Mouse (Mus musculus): ENCODE measurements around the gene Spdye4c. TPM values are rescaled to one million over a fixed set of nuclear protein-coding genes. Genes with fewer than 3 reads are reported as not detected.
A peak's percentile ranks its signal among the peaks of the same experiment; 100 is the strongest.

Gene Spdye4c
- polyA plus RNA-seq (2016; fragmentation: Nextera tagmentation; extraction: Ambion mirVana) = not detected in 2 replicates

DNA sequence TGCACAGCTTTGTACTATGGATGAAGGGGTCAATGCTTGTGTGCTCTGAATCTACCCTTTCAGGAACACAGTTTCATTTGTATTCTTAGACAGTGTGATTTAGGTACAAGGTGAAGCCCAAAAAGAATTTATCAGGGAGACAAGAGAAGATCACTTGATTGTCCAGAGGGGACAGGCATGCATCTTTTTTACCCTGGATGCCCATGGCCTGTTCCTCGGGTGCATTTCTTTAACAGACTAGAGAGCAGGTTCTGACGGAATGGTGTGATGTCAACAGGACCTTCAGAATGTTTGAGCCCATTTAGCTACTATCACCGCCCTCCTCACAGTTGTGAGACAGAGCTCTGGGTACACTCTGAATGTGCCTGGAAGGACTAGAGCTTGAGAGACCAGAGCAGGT is at the start of gene Spdye4c:
TSS of gene Spdye4c (plus strand) at position 301 of the 400 bp plus-strand sequence.
- H3K4me3 ChIP-seq = no peak within 1 kb of the TSS
- 78% methylated on average over 3 of the region's 3 CpGs for WGBS
- ATAC-seq (ENCODE audit: insufficient number of reproducible peaks, low FRiP score) = no peak

DNA sequence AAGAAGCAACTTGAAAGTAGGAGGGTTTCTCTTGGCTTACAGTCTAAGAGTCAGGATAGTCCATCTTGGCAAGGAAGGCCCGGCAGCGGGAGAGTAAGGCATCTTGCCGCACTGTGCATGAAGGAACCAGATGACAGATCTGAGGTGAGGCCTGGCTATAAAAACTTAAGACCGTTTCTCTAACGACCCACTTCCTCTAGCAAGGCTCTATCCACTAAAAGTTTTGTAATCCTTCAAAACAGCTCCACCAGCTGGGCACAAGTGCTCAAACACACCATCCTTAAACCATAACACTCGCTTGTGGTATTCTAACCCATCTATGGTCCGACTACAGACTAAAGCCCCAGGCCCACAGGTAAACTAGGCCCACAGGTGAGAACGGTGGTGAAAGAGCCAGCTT is 47.5 kb upstream of the Spdye4c start:
- 76% methylated on average over 8 of the region's 8 CpGs for WGBS
- H3K27ac ChIP-seq (ENCODE audit: poor library complexity, severe bottlenecking) = no peak overlapping the region
- no peak for ATAC-seq (ENCODE audit: insufficient number of reproducible peaks, low FRiP score)

More for the DNA sequence above, at the start of gene Spdye4c:
- H3K9me3 ChIP-seq (replicated peaks) = peaks cover 3% of the 10 kb centered on the region; the same call in 1 of the 2 replicates
- H3K4me2 ChIP-seq = no peak within 1 kb of the TSS
- no peaks in the 10 kb centered on the region for H3K4me1 ChIP-seq (replicated peaks)
- no peak within 1 kb of the TSS for H3K27ac ChIP-seq (ENCODE audit: poor library complexity, severe bottlenecking)
- no peaks in the 10 kb centered on the region for H3K27me3 ChIP-seq (replicated peaks)
- no peak within 1 kb of the TSS for H3K9ac ChIP-seq
- H3K36me3 ChIP-seq = no peaks in the 10 kb centered on the region

DNA sequence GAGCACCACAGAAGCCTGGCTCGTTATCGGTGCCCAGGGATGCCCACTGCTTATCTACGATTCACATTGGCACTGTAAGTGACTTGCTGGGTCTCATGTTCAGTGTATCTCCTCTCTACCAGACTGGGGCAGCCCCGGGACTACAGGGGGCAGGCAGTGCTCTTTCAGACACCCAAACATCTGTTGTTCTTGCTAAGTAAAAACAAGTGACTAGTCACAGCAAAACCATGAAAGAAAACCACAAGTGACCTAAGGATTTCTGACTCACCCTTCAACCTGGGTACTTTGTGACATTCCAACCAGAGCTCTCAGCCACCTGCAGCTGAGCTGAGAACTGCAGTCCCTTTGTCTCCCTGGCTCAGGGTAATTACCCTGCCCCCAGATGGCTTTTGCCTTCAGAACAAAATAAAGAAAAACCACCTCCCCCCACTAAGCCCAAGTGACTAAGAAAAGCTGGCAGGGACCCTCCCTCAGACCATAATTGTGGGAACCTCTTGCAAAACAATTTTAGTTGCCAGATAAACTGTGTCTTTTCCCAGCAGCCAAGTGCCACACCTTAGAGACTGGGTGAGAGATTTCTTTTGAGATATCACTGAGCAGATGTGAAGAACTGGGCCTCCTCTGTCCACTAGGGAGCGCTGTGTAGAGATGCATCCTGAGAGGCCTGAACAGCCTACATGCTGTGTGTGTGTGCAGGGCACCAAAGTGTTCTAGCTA is 46.4 kb upstream of the Spdye4c start:
- H3K27ac ChIP-seq (ENCODE audit: poor library complexity, severe bottlenecking) = no peak overlapping the region
- no peaks in the 10 kb centered on the region; the same call in 1 of the 2 replicates for H3K27me3 ChIP-seq (replicated peaks)
- ATAC-seq (ENCODE audit: insufficient number of reproducible peaks, low FRiP score) = no peak; the same call in 1 of the 2 replicates
- H3K9ac ChIP-seq = no peak overlapping the region
- no peak overlapping the region for H3K4me3 ChIP-seq
- peaks cover 3% of the 10 kb centered on the region; the same call in 1 of the 2 replicates for H3K9me3 ChIP-seq (replicated peaks)
- H3K36me3 ChIP-seq = no peaks in the 10 kb centered on the region
- peaks cover 4% of the 10 kb centered on the region for H3K4me1 ChIP-seq (replicated peaks)
- 61% methylated on average over 5 of the region's 5 CpGs for WGBS
- no peak overlapping the region for H3K4me2 ChIP-seq

More for the DNA sequence above, 47.5 kb upstream of the Spdye4c start:
- H3K9me3 ChIP-seq (replicated peaks) = peaks cover 3% of the 10 kb centered on the region; the same call in 1 of the 2 replicates
- H3K4me2 ChIP-seq = no peak overlapping the region
- H3K27me3 ChIP-seq (replicated peaks) = no peaks in the 10 kb centered on the region; the same call in 1 of the 2 replicates
- no peak overlapping the region for H3K9ac ChIP-seq
- H3K4me1 ChIP-seq (replicated peaks) = no peaks in the 10 kb centered on the region
- no peak overlapping the region for H3K4me3 ChIP-seq
- H3K36me3 ChIP-seq = no peaks in the 10 kb centered on the region

DNA sequence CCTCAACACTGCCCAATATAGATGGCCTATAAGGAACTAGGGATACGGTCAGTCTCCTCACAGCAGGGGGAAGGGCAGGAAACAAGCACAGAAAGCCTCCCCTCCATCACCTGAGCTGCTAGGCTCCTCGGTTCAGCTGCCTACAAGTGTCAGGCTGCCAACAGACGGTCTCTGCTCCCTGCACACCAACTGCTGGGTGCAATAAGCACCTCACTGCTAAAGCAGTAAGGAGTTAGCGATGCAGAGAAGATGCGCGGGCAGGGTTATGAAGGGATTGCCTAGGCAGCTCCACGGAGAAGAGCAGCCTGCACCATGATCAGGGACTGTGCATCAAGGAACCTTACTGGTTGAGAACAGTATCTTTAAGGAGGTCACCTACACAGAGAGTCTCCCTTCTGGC is 45.6 kb upstream of the Spdye4c start:
- Histone ChIP-seq H3K4me2 (no peak overlapping the region), H3K9me3 (replicated peaks) (0 out of 2 replicates have a peak, but pooled peaks cover 3% of the 10 kb centered on the region), H3K4me1 (replicated peaks) (peaks cover 12% of the 10 kb centered on the region), H3K9ac (no peak overlapping the region), H3K27me3 (replicated peaks) (no peaks in the 10 kb centered on the region; the same call in 1 of the 2 replicates), H3K4me3 (no peak overlapping the region), H3K36me3 (no peaks in the 10 kb centered on the region), H3K27ac (ENCODE audit: poor library complexity, severe bottlenecking) (no peak overlapping the region)
- WGBS = 74% methylated on average over 7 of the region's 7 CpGs
- no peak for ATAC-seq (ENCODE audit: insufficient number of reproducible peaks, low FRiP score)

DNA sequence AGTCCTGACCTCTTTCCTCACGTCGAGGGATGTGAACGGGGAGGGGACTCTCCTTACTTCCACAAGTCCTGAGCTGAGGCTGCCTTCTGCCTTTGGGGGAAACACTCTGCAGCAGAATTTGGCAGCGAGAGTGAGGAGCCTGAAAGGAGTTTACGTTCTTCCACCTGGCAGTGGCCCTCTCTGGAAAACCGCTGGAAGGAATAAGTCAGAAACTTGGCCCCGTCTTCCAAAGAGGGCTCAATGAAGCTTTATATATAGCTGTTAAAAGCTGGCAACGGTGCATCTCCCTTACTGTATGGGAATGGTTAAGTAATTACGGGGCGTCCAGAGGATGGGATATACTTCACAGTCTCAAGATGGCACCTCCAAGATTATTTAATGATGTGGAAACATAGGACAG is 43.9 kb upstream of the Spdye4c start:
- no peak overlapping the region for H3K4me3 ChIP-seq
- no peak overlapping the region for H3K4me2 ChIP-seq
- 74% methylated on average over 10 of the region's 10 CpGs for WGBS
- peaks cover 12% of the 10 kb centered on the region for H3K4me1 ChIP-seq (replicated peaks)
- H3K9ac ChIP-seq = no peak overlapping the region
- no peak for ATAC-seq (ENCODE audit: insufficient number of reproducible peaks, low FRiP score)
- no peak overlapping the region for H3K27ac ChIP-seq (ENCODE audit: poor library complexity, severe bottlenecking)
- H3K27me3 ChIP-seq (replicated peaks) = no peaks in the 10 kb centered on the region; the same call in 1 of the 2 replicates
- no peaks in the 10 kb centered on the region for H3K36me3 ChIP-seq
- H3K9me3 ChIP-seq (replicated peaks) = no peaks in the 10 kb centered on the region

DNA sequence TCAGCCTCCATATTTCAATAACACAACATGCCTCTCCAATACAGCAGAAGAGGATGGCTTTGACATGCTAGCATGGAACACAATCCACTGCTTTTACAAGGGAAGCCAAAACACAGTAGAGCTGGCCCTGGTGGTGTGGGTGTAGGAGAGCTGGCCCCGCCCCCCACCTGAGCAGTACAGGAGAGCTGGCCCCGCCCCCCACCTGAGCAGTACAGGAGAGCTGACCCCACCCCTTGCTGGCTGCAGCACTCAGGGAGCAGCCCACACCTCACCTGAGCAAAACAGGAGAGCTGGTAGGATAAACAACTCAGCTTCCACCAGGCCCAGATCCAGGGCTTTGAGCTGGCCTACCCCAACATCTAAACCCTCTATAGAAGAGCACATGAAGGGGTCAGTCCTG is 42.7 kb upstream of the Spdye4c start:
- no peaks in the 10 kb centered on the region for H3K9me3 ChIP-seq (replicated peaks)
- no peak overlapping the region for H3K9ac ChIP-seq
- no peak overlapping the region for H3K27ac ChIP-seq (ENCODE audit: poor library complexity, severe bottlenecking)
- 59% methylated on average over 2 of the region's 2 CpGs for WGBS
- ATAC-seq (ENCODE audit: insufficient number of reproducible peaks, low FRiP score) = no peak
- peaks cover 12% of the 10 kb centered on the region for H3K4me1 ChIP-seq (replicated peaks)
- no peaks in the 10 kb centered on the region; the same call in 1 of the 2 replicates for H3K27me3 ChIP-seq (replicated peaks)
- H3K4me2 ChIP-seq = no peak overlapping the region
- H3K36me3 ChIP-seq = no peaks in the 10 kb centered on the region
- no peak overlapping the region for H3K4me3 ChIP-seq

DNA sequence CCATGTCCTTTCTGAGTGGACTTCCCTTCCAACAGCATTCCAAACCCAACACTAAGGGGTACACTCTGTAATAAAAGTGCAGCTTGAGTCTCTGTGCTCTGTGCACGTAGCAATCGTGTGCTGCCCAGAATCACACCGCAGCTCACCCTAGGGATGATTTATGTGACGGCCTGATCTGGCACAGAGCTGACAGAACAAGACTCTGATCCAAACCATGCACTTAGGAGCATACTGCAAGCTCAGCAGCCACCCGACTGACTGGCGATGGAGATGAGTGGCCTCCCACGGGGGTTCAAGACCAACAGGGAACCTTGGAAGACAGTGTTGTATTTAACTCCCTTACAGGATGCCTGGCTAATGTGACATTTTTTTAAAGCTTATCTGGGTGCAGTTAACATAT is 41.4 kb upstream of the Spdye4c start:
- H3K27me3 ChIP-seq (replicated peaks) = no peaks in the 10 kb centered on the region; the same call in 1 of the 2 replicates
- ATAC-seq (ENCODE audit: insufficient number of reproducible peaks, low FRiP score) = peak; percentile 53; the same call in 1 of the 2 replicates

DNA sequence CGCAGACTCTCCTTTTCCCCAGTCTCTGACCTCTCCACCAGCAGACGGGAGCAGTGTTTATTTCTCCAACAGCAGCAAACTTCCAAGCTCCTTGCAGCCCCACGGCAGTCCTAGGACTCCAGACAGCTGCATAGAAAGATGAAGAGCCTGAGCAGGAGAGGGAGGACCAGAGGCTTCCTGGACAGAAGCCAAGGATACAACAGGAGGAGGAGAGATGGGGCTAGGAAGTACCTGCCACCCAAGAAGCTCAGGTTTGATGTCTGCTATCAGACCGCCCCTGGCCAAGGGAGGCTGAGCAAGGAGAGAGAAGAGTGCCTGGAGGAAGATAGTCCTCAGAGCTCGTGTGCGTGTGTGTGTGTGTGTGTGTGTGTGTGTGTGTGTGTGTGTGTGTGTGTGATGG is 41.0 kb upstream of the Spdye4c start:
- no peaks in the 10 kb centered on the region for H3K36me3 ChIP-seq
- ATAC-seq (ENCODE audit: insufficient number of reproducible peaks, low FRiP score) = peak; percentile 46
- H3K4me1 ChIP-seq (replicated peaks) = peaks cover 12% of the 10 kb centered on the region
- H3K27ac ChIP-seq (ENCODE audit: poor library complexity, severe bottlenecking) = no peak overlapping the region; the same call in 1 of the 2 replicates
- H3K9me3 ChIP-seq (replicated peaks) = no peaks in the 10 kb centered on the region
- H3K9ac ChIP-seq = no peak overlapping the region
- no peak overlapping the region for H3K4me3 ChIP-seq
- H3K4me2 ChIP-seq = peak overlapping the region; percentile 5
- 20% methylated on average over 6 of the region's 6 CpGs for WGBS
- no peaks in the 10 kb centered on the region; the same call in 1 of the 2 replicates for H3K27me3 ChIP-seq (replicated peaks)

More for the DNA sequence above, 41.4 kb upstream of the Spdye4c start:
- H3K9me3 ChIP-seq (replicated peaks) = no peaks in the 10 kb centered on the region
- no peak overlapping the region for H3K4me3 ChIP-seq
- 14% methylated on average over 7 of the region's 7 CpGs for WGBS
- H3K36me3 ChIP-seq = no peaks in the 10 kb centered on the region
- H3K9ac ChIP-seq = no peak overlapping the region
- H3K4me1 ChIP-seq (replicated peaks) = peaks cover 12% of the 10 kb centered on the region
- H3K4me2 ChIP-seq = peak overlapping the region; percentile 5
- peak overlapping the region; percentile 1 for H3K27ac ChIP-seq (ENCODE audit: poor library complexity, severe bottlenecking)

DNA sequence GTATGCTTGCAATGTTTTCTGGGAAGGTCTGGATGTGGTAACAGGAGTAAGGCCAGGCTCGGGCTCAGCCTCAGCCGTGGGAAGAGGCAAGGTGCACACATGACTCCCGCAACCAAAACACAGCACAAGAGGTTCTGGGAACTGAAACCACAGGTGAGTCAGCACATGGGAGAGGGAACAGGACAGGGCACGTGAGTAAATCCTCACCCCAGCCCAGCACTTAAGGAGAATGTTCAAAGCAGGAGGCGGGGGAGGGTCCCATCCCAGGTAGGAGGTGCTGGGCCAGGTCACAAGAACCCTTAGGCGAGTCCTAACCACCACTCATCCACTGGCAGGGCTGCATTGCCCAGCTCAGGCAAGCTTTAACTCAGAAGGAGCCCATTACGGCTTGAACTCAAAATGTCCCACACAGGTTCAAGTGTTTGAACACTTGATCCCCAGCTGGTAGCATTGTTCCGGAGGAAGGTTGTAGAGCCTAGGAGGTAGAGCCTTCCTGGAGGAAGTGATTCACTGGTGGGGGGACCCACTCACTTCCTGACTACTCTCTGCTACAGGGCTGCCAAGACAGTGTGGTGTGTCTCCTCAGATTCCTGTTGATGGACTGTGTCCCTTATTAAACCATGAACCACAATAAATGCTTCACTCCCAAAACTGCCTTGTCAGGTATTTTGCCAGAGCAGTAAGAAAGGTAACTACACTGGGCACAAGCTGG is 38.8 kb upstream of the Spdye4c start:
- H3K27ac ChIP-seq (ENCODE audit: poor library complexity, severe bottlenecking) = no peak overlapping the region
- no peak for ATAC-seq (ENCODE audit: insufficient number of reproducible peaks, low FRiP score)
- no peak overlapping the region for H3K9ac ChIP-seq
- no peaks in the 10 kb centered on the region for H3K9me3 ChIP-seq (replicated peaks)
- H3K36me3 ChIP-seq = no peaks in the 10 kb centered on the region
- H3K4me3 ChIP-seq = no peak overlapping the region
- no peaks in the 10 kb centered on the region; the same call in 1 of the 2 replicates for H3K27me3 ChIP-seq (replicated peaks)
- peaks cover 12% of the 10 kb centered on the region for H3K4me1 ChIP-seq (replicated peaks)
- H3K4me2 ChIP-seq = no peak overlapping the region
- 70% methylated on average over 8 of the region's 8 CpGs for WGBS

DNA sequence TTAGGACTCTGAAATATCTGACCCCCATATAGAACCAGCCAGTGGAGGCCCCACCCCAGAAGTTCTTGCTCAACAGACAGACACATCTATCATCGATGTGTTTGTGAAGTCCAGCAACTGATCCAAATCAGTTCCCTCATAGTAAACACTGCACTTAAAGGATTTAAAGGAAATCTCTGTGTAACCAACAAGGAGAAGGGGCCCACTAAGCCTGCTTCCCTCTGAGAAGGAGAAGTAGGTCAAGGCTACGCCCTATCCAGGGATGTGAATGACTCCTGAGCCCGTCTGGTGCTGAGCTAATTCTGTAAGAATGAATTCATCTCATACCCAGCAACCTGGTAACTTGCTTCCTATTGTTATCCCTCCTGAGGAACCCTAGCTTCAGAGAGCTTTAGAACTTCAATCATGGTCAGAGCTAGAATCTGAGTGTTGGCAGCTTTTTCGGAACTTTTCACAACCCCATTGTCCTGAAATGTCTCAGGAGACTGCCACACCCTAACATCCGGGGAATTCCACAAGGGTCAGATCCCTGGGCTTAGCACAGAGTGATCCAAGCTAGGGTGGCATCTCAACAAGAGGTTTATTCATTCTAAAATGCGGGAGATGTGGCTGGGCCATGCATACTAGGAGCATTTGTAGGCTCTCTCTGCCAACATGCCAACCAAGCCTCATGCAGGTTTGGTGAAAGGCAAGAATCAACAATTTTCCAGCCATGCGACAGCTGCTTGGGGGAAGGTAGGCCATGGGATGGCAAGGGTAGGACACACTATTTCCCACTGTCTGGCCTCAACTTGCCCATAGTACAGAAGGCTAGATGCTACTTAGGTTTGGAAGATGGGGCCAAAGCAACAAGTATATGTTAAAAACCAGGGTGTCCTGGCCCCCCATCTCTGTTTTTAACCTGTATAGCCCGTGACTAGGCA is 38.0 kb upstream of the Spdye4c start:
- ATAC-seq (ENCODE audit: insufficient number of reproducible peaks, low FRiP score) = no peak
- Histone ChIP-seq H3K27ac (ENCODE audit: poor library complexity, severe bottlenecking) (no peak overlapping the region), H3K4me2 (no peak overlapping the region), H3K9ac (no peak overlapping the region), H3K4me1 (replicated peaks) (peaks cover 12% of the 10 kb centered on the region), H3K9me3 (replicated peaks) (no peaks in the 10 kb centered on the region), H3K4me3 (no peak overlapping the region), H3K27me3 (replicated peaks) (no peaks in the 10 kb centered on the region; the same call in 1 of the 2 replicates), H3K36me3 (no peaks in the 10 kb centered on the region)
- WGBS = 81% methylated on average over 8 of the region's 8 CpGs

Measured in heart, embryonic 12.5 days (tissue).